Mouse (Mus musculus) intestine, embryonic 14.5 days (tissue): ENCODE measurements around the gene Syne2. TPM values are rescaled to one million over a fixed set of nuclear protein-coding genes. Genes with fewer than 3 reads are reported as not detected.

Experiments used
- ATAC-seq: fragments of 200-750 bp; cut with Nextera tagmentation; replicated peaks from 2 replicates; pipeline ENCODE4 v1.8.0; 2017; ENCODE audit warnings: low read depth, moderate number of reproducible peaks, moderate TSS enrichment, moderate library complexity; ENCODE audit not compliant: low FRiP score, low TSS enrichment
- DNase-seq: peaks from one replicate; pipeline ENCODE4 v3.0.0-alpha.2; 2018; ENCODE audit warnings: low spot score
- H3K27ac ChIP-seq: fragments of 300-500 bp; sonication (generic); 2 replicates; pipeline ENCODE4 v1.5.1; 2014; ENCODE audit warnings: low read depth, mild to moderate bottlenecking, control low read depth
- H3K27me3 ChIP-seq: fragments of 300-500 bp; sonication (generic); replicated peaks from 2 replicates; pipeline ENCODE4 v1.6.1; 2014; ENCODE audit warnings: low read length, control low read depth; ENCODE audit not compliant: control insufficient read depth, insufficient read depth
- H3K36me3 ChIP-seq: fragments of 300-500 bp; sonication (generic); 2 replicates; pipeline ENCODE4 v1.6.1; 2014; ENCODE audit warnings: low read length, control low read depth; ENCODE audit not compliant: control insufficient read depth, insufficient read depth
- H3K4me1 ChIP-seq: fragments of 300-500 bp; sonication (generic); replicated peaks from 2 replicates; pipeline ENCODE4 v1.6.1; 2014; ENCODE audit warnings: low read length, control low read depth, mixed read lengths; ENCODE audit not compliant: control insufficient read depth, insufficient read depth
- H3K4me2 ChIP-seq: fragments of 300-500 bp; sonication (generic); 2 replicates; pipeline ENCODE4 v1.6.1; 2014; ENCODE audit warnings: low read length
- H3K4me3 ChIP-seq: fragments of 300-500 bp; sonication (generic); 2 replicates; pipeline ENCODE4 v1.5.1; 2014; ENCODE audit warnings: low read depth, low read length, control low read depth, mixed read lengths
- H3K9ac ChIP-seq: fragments of 300-500 bp; sonication (generic); 2 replicates; pipeline ENCODE4 v1.6.1; 2014; ENCODE audit warnings: mild to moderate bottlenecking, low read length
- H3K9me3 ChIP-seq: fragments of 300-500 bp; sonication (generic); 2 replicates; pipeline ENCODE4 v1.6.1; 2016; ENCODE audit warnings: low read length, control low read depth; ENCODE audit not compliant: control insufficient read depth
- WGBS: fragments of 180-500 bp; shearing (Covaris S2); extraction: QIAGEN DNeasy Blood & Tissue Kit; methylation state at CpG from one replicate; pipeline ENCODE4 v1.1.7; 2014; 5-methylcytosine and 5-hydroxymethylcytosine counted together
- polyA plus RNA-seq: library from polyadenylated mRNA; unstranded; fragments of >200 nt; fragmentation: Nextera tagmentation; extraction: Ambion mirVana; gene quantifications from 2 replicates; pipeline ENCODE4 v1.2.1, GENCODE M21; 2014

Gene Syne2
- polyA plus RNA-seq, 1 experiment from 2014 or later, result 41.5 TPM

GRCm38 (mm10) chr12:75852384-75852783 lies 34.5 kb downstream of the Syne2 start:
- no peak for DNase-seq
- Histone ChIP-seq H3K4me2 (no peak overlapping the region), H3K27me3 (no peaks in the 10 kb centered on the region), H3K4me1 (peaks cover 31% of the 10 kb centered on the region), H3K27ac (no peak overlapping the region), H3K9ac (no peak overlapping the region), H3K9me3 (no peaks in the 10 kb centered on the region), H3K36me3 (no peaks in the 10 kb centered on the region), H3K4me3 (no peak overlapping the region)
- WGBS, result 52% methylated on average over 6 of the region's 6 CpGs
- ATAC-seq, result no peak

- H3K9ac ChIP-seq, result no peak overlapping the region
- H3K4me2 ChIP-seq, result peak overlapping the region; percentile 39
- no peaks in the 10 kb centered on the region for H3K36me3 ChIP-seq
- no peak overlapping the region for H3K4me3 ChIP-seq
- peaks cover 31% of the 10 kb centered on the region for H3K4me1 ChIP-seq
- WGBS, result 25% methylated on average over 8 of the region's 8 CpGs
- no peaks in the 10 kb centered on the region for H3K27me3 ChIP-seq
- no peaks in the 10 kb centered on the region for H3K9me3 ChIP-seq
- ATAC-seq (no peak), DNase-seq (no peak)
- H3K27ac ChIP-seq, result peak overlapping the region; percentile 4
These were observed 35.6 kb downstream of the Syne2 start for GRCm38 (mm10) chr12:75853559-75853958.

- DNase-seq (no peak), ATAC-seq (peak; percentile 70)
- H3K9ac ChIP-seq, result no peak overlapping the region
- 25% methylated on average over 7 of the region's 7 CpGs for WGBS
- H3K9me3 ChIP-seq, result no peaks in the 10 kb centered on the region
- H3K4me1 ChIP-seq, result peaks cover 28% of the 10 kb centered on the region
- no peak overlapping the region for H3K4me2 ChIP-seq
- no peaks in the 10 kb centered on the region for H3K27me3 ChIP-seq
- H3K27ac ChIP-seq, result 0 out of 2 replicates have a peak overlapping the region, but pooled peaks have one; percentile 22
- no peaks in the 10 kb centered on the region for H3K36me3 ChIP-seq
- no peak overlapping the region for H3K4me3 ChIP-seq
These were observed 37.1 kb downstream of the Syne2 start for GRCm38 (mm10) chr12:75855051-75855453.

GRCm38 (mm10) chr12:75855621-75856020 lies 37.7 kb downstream of the Syne2 start:
- no peak overlapping the region for H3K9ac ChIP-seq
- H3K4me2 ChIP-seq, result no peak overlapping the region
- no peak overlapping the region for H3K4me3 ChIP-seq
- H3K27ac ChIP-seq, result 0 out of 2 replicates have a peak overlapping the region, but pooled peaks have one; percentile 22
- WGBS, result 85% methylated on average over 9 of the region's 9 CpGs
- no peaks in the 10 kb centered on the region for H3K27me3 ChIP-seq
- DNase-seq (no peak), ATAC-seq (no peak)
- H3K4me1 ChIP-seq, result peaks cover 28% of the 10 kb centered on the region
- H3K9me3 ChIP-seq, result no peaks in the 10 kb centered on the region
- no peaks in the 10 kb centered on the region for H3K36me3 ChIP-seq

GRCm38 (mm10) chr12:75856096-75856868 lies 38.3 kb downstream of the Syne2 start:
- H3K27me3 ChIP-seq, result no peaks in the 10 kb centered on the region
- 70% methylated on average over 14 of the region's 14 CpGs for WGBS
- no peak overlapping the region for H3K4me2 ChIP-seq
- H3K27ac ChIP-seq, result no peak overlapping the region
- no peaks in the 10 kb centered on the region for H3K36me3 ChIP-seq
- DNase-seq, result no peak
- no peaks in the 10 kb centered on the region for H3K9me3 ChIP-seq
- peak; percentile 36; the same call in 1 of the 2 replicates for ATAC-seq
- H3K4me1 ChIP-seq, result peaks cover 28% of the 10 kb centered on the region
- H3K4me3 ChIP-seq, result no peak overlapping the region
- no peak overlapping the region for H3K9ac ChIP-seq

GRCm38 (mm10) chr12:75859936-75860335 lies 42.0 kb downstream of the Syne2 start:
- Histone ChIP-seq H3K27ac (no peak overlapping the region), H3K9ac (no peak overlapping the region), H3K36me3 (no peaks in the 10 kb centered on the region), H3K4me3 (no peak overlapping the region), H3K4me1 (peaks cover 8% of the 10 kb centered on the region; the same call in 1 of the 2 replicates), H3K27me3 (no peaks in the 10 kb centered on the region), H3K4me2 (no peak overlapping the region), H3K9me3 (no peaks in the 10 kb centered on the region)
- DNase-seq (no peak), ATAC-seq (no peak)
- WGBS, result 62% methylated on average over 10 of the region's 11 CpGs

GRCm38 (mm10) chr12:75860843-75861242 lies 42.9 kb downstream of the Syne2 start:
- no peaks in the 10 kb centered on the region for H3K9me3 ChIP-seq
- no peak overlapping the region for H3K4me2 ChIP-seq
- WGBS, result 82% methylated on average over 6 of the region's 6 CpGs

GRCm38 (mm10) chr12:75865166-75865565 lies 47.2 kb downstream of the Syne2 start:
- no peak for ATAC-seq

More at GRCm38 (mm10) chr12:75860843-75861242, 42.9 kb downstream of the Syne2 start:
- no peaks in the 10 kb centered on the region for H3K27me3 ChIP-seq
- DNase-seq, result no peak
- H3K36me3 ChIP-seq, result no peaks in the 10 kb centered on the region
- no peaks in the 10 kb centered on the region for H3K4me1 ChIP-seq
- no peak for ATAC-seq
- H3K9ac ChIP-seq, result no peak overlapping the region
- no peak overlapping the region for H3K27ac ChIP-seq
- H3K4me3 ChIP-seq, result no peak overlapping the region

More at GRCm38 (mm10) chr12:75865166-75865565, 47.2 kb downstream of the Syne2 start:
- no peak overlapping the region for H3K4me3 ChIP-seq
- DNase-seq, result no peak
- no peaks in the 10 kb centered on the region for H3K9me3 ChIP-seq
- H3K36me3 ChIP-seq, result no peaks in the 10 kb centered on the region
- H3K4me1 ChIP-seq, result peaks cover 13% of the 10 kb centered on the region
- 95% methylated on average over 2 of the region's 2 CpGs for WGBS
- H3K27me3 ChIP-seq, result no peaks in the 10 kb centered on the region
- H3K9ac ChIP-seq, result no peak overlapping the region
- H3K4me2 ChIP-seq, result no peak overlapping the region
- no peak overlapping the region for H3K27ac ChIP-seq
